Mouse (Mus musculus) gastrocnemius, postnatal 14 days (tissue): ENCODE measurements at regions not wholly inside any gene's neighbourhood (a gene's known extent, or its start where the extent isn't known, plus 50 kb on each side); places are given as distances from the start of the nearest gene placed in this dataset.
"Not testable (repeated sequence)": the region's sequence is repeated elsewhere in the genome, so short reads cannot be mapped to it uniquely, and the experiment has no call there.

ENCODE experiments used
- DNase-seq: peaks from one replicate; pipeline ENCODE4 v3.0.0; 2021; ENCODE audit warnings: mixed read lengths
- intact Hi-C: fragments of 180-260 bp; cut with DNase I; formaldehyde crosslinking; loops from one replicate; pipeline ENCODE4 v1.15.1; 2025; ENCODE audit warnings: low total_unique reads

GRCm38 (mm10) chr4:71446461-71446860, 311.3 kb downstream of the Gm11232 start:
- intact Hi-C loops: no loop called here
- DNase-seq: no peak

- DNase-seq: no peak
- intact Hi-C loops: no loop called here
Observed at GRCm38 (mm10) chr4:71431245-71431929, 326.4 kb downstream of the Gm11232 start.

- DNase-seq, intact Hi-C loops: not testable (repeated sequence)
Observed at GRCm38 (mm10) chr4:71422121-71422520, 335.6 kb downstream of the Gm11232 start.

GRCm38 (mm10) chr4:71409867-71410266, 347.9 kb downstream of the Gm11232 start:
- DNase-seq: no peak
- intact Hi-C loops: no loop called here

GRCm38 (mm10) chr4:71390444-71390843, 367.3 kb downstream of the Gm11232 start:
- intact Hi-C loops: no loop called here
- no peak for DNase-seq

- intact Hi-C loops: no loop called here
- DNase-seq: no peak
Observed at GRCm38 (mm10) chr4:71369276-71369675, 388.5 kb downstream of the Gm11232 start.

GRCm38 (mm10) chr4:71363761-71364160, 394.0 kb downstream of the Gm11232 start:
- no peak for DNase-seq
- intact Hi-C loops: no loop called here

GRCm38 (mm10) chr4:71357626-71358025, 400.1 kb downstream of the Gm11232 start:
- intact Hi-C loops: no loop called here
- no peak for DNase-seq

GRCm38 (mm10) chr4:71356714-71357113, 401.1 kb downstream of the Gm11232 start:
- DNase-seq: no peak
- intact Hi-C loops: no loop called here

GRCm38 (mm10) chr4:71356310-71356709, 401.5 kb downstream of the Gm11232 start:
- no peak for DNase-seq
- intact Hi-C loops: no loop called here

- intact Hi-C loops: no loop called here
- DNase-seq: no peak
Observed at GRCm38 (mm10) chr4:71351880-71352279, 405.9 kb downstream of the Gm11232 start.

- intact Hi-C loops: no loop called here
- DNase-seq: no peak
Observed at GRCm38 (mm10) chr4:71343068-71343467, 414.7 kb downstream of the Gm11232 start.

- no peak for DNase-seq
- intact Hi-C loops: no loop called here
Observed at GRCm38 (mm10) chr4:71338582-71338981, 419.2 kb downstream of the Gm11232 start.

- no peak for DNase-seq
- intact Hi-C loops: no loop called here
Observed at GRCm38 (mm10) chr4:71332672-71333071, 425.1 kb downstream of the Gm11232 start.

GRCm38 (mm10) chr4:71332018-71332417, 425.7 kb downstream of the Gm11232 start:
- peak; percentile 5 for DNase-seq
- intact Hi-C loops: no loop called here

- intact Hi-C loops: no loop called here
- DNase-seq: no peak
Observed at GRCm38 (mm10) chr4:71316605-71317004, 441.2 kb downstream of the Gm11232 start.

GRCm38 (mm10) chr4:71307176-71307612, 450.6 kb downstream of the Gm11232 start:
- DNase-seq: no peak

GRCm38 (mm10) chr4:71306690-71307089, 451.1 kb downstream of the Gm11232 start:
- intact Hi-C loops: no loop called here
- no peak for DNase-seq

More at GRCm38 (mm10) chr4:71307176-71307612, 450.6 kb downstream of the Gm11232 start:
- intact Hi-C loops: no loop called here

- intact Hi-C loops: not testable (repeated sequence)
- peak; percentile 5 for DNase-seq
Observed at GRCm38 (mm10) chr4:71295716-71296115, 462.0 kb downstream of the Gm11232 start.

- DNase-seq: no peak
- intact Hi-C loops: no loop called here
Observed at GRCm38 (mm10) chr4:71291741-71292149, 466.0 kb downstream of the Gm11232 start.

- DNase-seq, intact Hi-C loops: not testable (repeated sequence)
Observed at GRCm38 (mm10) chr4:71291111-71291740, 466.5 kb downstream of the Gm11232 start.
